Mouse (Mus musculus) embryo, embryonic 10.5 days (tissue): ENCODE data around the gene Mrap.

ENCODE experiments used
- DNase-seq: peaks from one replicate; pipeline ENCODE4 v3.0.0-alpha.2; 2015; ENCODE audit warnings: low spot score

Mrap gene

GRCm38 (mm10) chr16:90738092-90738956 lies at the start of gene Mrap:
TSS of gene Mrap (plus strand) at chr16:90738207.
- no peak for DNase-seq

GRCm38 (mm10) chr16:90692704-90693385 lies 45.2 kb upstream of the Mrap start:
- no peak for DNase-seq

GRCm38 (mm10) chr16:90693625-90694024 lies 44.4 kb upstream of the Mrap start:
- no peak for DNase-seq

- DNase-seq = peak; percentile 81
Measured at GRCm38 (mm10) chr16:90694719-90695118, 43.3 kb upstream of the Mrap start.

GRCm38 (mm10) chr16:90695121-90695520 lies 42.9 kb upstream of the Mrap start:
- DNase-seq = no peak

- no peak for DNase-seq
Measured at GRCm38 (mm10) chr16:90696306-90696705, 41.7 kb upstream of the Mrap start.

- DNase-seq = no peak
Measured at GRCm38 (mm10) chr16:90699390-90699789, 38.6 kb upstream of the Mrap start.

- no peak for DNase-seq
Measured at GRCm38 (mm10) chr16:90701541-90701940, 36.5 kb upstream of the Mrap start.

- peak; percentile 84 for DNase-seq
Measured at GRCm38 (mm10) chr16:90703646-90704045, 34.4 kb upstream of the Mrap start.

- DNase-seq = peak; percentile 29
Measured at GRCm38 (mm10) chr16:90704161-90704825, 33.7 kb upstream of the Mrap start.

GRCm38 (mm10) chr16:90706279-90706678 lies 31.7 kb upstream of the Mrap start:
- peak; percentile 39 for DNase-seq

GRCm38 (mm10) chr16:90709711-90710289 lies 28.2 kb upstream of the Mrap start:
- peak; percentile 65 for DNase-seq

GRCm38 (mm10) chr16:90710313-90710712 lies 27.7 kb upstream of the Mrap start:
- no peak for DNase-seq

GRCm38 (mm10) chr16:90724051-90724450 lies 14.0 kb upstream of the Mrap start:
- DNase-seq = no peak

GRCm38 (mm10) chr16:90726600-90727227 lies 11.3 kb upstream of the Mrap start:
- DNase-seq = no peak

GRCm38 (mm10) chr16:90727233-90728115 lies 10.5 kb upstream of the Mrap start, which contains the start of gene Mis18a:
TSS of gene Mis18a (minus strand) at chr16:90727404.
- DNase-seq = peak; percentile 98

GRCm38 (mm10) chr16:90735611-90736010 lies 2.4 kb upstream of the Mrap start:
- DNase-seq = no peak

- DNase-seq = no peak
Measured at GRCm38 (mm10) chr16:90736672-90737270, 1.2 kb upstream of the Mrap start.

GRCm38 (mm10) chr16:90747143-90747542 lies 9.1 kb downstream of the Mrap start:
- no peak for DNase-seq

GRCm38 (mm10) chr16:90748169-90748568 lies 10.2 kb downstream of the Mrap start:
- no peak for DNase-seq
